Mouse (Mus musculus) thymus, postnatal 25 days (tissue): Measurements from ENCODE around the gene Fam117a.

ENCODE experiments used
- DNase-seq: peaks from one replicate; pipeline ENCODE4 v3.0.0; 2022

The Fam117a gene

DNA sequence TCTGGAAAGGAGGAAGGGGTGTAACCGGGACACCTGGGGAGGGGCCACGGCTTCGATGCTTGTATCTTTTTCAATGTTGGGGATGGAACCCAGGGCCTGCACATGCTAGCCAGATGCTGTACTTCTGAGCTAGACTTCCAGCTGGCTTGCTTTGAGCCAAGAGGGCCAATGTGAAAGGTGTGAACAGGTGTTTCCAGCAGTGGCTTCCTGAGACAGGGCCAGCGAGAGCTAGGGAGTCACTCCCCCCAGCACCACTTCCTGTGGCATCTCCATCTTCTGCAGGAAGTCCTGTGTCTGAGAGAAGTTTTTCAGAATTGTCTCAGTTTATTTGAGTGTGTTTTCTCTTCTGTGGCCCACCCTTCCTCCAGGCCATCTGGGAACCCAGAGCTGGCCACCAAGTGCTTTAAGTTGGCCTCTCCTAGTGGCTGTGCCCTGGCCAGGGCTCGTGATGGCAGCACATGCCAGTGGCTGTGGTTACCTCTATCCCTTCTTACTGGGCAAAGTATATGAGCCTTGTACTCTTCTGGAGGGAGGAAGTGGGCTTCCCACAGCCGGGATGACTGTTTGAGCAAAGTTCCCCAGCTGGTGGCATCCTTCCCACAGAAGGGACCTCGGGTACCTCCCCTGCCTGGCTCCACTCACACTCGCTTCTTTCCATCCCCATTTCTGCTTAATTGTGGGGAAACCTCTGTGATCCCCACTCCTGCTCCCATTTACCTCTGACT, 30.4 kb downstream of the Fam117a start:
- peak; percentile 73 for DNase-seq

DNA sequence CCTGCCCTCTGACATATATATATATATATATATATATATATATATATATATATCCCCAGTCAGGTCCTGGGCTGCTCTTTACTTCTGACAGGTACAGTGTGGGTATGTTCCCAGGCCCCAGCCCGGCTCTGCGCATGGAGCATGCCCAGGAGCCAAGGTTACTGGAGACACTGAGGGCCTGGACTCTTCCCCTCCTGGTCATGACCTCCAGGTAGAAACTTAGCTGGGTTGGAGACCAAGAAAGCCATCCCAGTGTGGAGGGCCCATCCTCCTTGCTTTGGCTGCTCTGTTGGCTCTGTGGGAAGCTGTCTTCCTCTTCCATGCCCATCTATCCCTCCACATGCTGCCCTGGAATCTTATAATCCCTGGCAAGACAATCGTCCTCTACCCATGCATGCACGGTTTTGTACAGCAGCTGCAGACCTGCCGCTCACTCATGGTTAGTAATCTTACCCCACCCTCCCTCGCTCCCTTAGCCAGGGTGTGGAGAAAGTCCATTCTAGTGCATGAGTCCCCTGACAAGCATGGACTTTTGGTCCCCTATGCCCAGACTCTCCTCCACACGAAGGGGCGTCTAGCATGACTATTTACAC, 31.5 kb downstream of the Fam117a start:
- no peak for DNase-seq

DNA sequence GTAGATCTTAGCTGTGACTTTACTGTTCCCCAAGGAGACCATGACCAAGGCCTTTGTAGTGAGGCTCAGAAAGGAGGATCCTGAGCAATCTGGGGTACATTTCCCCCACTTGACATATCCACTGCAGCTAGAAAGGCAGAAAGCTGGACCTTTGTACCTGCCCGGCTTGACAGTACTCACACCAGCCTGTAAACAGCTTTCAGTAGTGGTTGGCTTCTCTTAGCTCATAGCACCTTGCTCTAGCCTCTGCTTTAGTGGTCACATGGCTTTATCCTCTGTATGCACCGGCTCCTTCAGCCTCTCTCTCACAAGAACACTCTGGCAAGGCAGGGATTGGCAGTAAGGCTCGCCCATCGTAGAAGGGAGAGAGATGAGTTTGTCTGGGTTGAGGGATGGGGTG, 32.1 kb downstream of the Fam117a start:
- DNase-seq: no peak

DNA sequence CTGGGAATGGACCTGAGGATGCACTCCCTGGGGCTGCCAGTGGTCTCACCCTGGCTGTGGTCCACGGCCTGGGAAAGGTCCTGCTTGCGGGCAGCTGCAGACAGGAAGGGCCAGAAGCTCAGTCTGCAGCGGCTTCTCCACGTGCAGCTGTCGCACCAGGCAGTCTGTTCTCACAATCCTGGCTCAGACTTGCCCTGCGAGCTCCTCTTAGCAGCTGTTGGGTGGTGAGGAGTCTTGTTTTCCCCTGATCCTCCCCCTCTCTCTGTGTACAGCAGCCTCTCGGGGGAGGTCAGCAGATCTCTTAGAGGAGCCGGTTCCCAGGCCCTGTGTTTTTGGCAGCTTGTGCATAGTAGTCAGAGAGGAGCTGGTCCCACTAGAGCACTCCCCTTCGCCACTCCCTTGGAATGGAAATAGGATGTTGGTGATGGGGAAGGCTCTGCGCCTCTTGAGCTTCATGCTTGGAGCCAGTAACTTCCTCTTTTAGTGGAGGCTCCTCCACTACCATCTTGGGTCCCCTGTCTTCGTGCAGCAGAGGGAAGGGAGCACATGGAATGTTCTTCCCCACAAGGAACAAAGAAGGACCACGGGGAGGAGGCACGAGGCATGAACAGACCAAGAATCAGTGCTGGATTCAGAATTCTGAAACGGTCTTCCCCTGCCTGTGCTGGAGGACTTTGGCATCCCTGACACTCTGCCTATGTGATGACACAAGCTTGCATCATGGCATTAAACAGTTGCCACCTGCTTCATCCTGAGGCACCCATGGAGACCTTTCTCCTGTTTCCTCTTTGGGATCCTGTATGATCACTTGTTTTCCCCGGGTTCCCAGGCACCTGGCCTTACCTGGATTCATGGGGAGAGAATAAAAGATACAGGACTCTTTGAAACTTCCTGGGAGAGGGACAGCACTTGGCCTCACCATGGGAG, 33.4 kb downstream of the Fam117a start:
- no peak for DNase-seq

DNA sequence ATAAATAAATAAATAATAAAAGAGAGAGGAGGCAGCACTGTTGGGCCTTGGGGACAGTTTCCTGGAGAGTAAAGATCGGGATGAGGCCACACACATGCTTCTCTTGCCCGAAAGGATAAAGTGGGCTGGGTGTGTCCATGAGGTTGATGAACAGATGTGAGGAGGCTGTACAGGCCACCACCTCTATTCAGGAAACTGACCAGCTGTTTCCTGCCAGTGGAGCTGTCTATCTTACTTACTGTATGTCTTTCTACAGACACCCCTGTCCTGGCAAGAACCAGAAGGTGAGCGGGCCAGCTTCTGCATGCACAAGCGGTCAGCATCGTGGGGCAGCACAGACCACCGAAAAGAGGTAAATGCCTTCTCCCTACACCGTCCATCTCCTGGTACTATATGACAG, 34.4 kb downstream of the Fam117a start:
- no peak for DNase-seq

DNA sequence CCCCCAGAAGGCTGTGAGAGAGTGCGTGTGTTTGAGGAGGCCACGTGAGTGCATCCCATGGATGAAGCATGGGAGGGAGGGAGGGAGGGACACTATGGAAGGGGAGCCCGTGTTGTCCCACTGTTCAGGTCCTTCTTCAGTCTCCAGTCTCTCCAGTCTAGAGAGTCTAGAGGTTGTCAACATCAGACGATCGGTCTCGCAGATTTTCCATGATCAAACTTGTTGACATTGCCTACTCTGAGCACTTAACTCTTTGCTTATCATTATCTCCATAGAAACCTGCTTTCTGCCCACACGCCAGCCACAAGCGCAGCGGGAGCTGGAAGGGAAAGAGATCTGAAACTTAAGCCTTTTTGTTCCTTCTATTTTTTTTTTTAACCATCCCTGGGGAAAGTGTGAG, 42.1 kb downstream of the Fam117a start:
- DNase-seq: no peak

DNA sequence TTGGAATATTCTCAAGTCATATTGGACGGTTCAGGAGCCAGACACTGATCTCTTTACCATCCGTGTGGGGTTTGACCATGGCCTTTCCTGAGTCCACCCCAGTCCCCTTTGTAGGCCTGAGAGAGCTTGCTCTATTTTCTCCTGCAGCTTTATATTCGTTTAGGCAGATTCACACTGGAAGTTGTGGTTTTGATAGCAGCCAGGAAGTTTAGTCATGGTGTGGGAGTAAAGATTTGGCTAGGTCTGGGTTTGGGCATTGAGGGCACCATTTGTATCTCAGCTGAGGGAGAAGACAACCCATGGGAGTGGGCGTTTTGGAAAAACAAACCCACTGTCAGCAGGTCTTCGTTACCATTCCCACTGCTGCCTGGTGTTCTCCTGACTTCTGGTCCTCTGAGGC, 42.7 kb downstream of the Fam117a start:
- no peak for DNase-seq

DNA sequence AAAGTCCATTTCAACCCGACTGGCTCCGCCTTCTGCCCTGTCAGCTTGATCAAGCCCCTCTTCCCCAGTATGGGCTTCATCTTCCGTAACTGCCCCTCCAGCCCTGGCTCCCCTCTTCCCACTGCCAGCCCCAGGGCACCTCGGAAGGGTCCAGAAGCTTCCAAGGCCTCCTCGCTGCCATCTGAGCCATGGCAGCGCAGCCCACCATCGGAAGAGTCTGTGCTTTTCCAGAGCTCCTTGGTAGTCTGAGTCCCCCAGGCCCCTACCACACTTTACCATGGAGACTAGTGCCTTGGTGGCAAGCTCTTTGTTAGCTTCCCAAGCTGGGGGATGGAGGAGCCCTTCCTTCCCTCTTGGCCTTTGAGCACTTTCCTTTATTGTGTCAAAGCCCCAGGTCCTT, 43.9 kb downstream of the Fam117a start:
- no peak for DNase-seq

DNA sequence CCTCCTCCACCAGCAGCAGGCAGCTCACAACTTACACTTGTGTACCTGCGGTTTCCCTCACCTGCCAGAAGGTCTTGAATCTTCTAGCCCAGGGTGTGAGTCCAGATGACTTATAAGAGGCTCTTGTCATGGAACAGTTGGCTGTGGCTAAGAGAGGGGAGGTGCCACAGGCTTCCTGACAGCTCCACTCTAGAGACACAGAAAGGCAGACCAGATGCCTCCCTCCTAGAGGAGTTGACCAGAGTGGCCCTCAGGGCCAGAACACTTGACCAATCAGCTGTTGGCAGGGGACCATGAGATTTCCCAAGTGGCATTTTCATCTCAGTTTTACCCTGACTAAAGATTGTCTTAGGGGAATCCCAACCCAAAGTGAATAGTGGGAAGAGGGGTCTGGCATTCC, 44.3 kb downstream of the Fam117a start:
- no peak for DNase-seq

DNA sequence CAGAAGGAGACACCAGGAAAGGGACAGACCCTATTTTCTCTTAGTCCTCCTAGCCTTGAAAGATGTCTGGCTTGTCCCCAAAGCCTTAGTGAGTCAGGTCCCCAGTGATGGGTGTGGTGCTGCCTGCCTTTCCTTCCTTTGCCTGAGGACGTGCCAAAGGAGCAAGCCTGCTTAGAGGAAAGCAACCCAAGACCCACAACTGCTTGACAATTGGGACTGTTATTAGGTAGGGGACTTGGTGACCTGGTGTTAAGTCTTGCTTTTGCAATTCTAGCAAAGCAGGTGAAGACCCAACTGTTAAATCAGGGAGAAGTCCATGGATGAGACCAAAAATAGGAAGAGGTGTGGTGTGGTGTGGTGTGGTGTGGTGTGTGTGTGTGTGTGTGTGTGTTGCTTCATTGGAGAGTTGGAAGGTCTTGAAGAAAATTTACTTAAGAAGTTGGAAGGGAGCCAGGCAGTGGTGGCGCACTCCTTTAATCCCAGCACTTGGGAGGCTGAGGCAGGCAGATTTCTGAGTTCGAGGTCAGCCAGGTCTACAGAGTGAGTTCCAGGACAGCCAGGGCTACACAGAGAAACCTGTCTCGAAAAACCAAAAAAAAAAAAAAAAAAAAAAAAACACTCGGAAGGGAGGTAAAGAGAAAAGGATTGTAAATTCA, 46.6 kb downstream of the Fam117a start:
- DNase-seq: no peak

DNA sequence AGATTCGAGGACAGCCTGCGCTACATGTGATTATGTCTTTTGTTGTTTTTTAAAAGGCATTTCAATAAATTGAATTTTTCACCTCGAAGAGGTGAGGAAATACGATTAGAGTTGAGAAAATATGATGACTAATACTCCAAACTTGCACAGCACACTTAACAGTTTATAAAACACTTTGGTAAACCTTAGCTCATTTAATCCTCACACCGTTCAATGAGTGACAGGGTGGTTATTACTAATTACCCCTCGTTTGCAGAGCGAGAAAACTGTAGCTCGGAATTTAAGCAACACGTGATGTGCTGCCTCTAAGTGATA, 47.1 kb downstream of the Fam117a start:
- DNase-seq: no peak

DNA sequence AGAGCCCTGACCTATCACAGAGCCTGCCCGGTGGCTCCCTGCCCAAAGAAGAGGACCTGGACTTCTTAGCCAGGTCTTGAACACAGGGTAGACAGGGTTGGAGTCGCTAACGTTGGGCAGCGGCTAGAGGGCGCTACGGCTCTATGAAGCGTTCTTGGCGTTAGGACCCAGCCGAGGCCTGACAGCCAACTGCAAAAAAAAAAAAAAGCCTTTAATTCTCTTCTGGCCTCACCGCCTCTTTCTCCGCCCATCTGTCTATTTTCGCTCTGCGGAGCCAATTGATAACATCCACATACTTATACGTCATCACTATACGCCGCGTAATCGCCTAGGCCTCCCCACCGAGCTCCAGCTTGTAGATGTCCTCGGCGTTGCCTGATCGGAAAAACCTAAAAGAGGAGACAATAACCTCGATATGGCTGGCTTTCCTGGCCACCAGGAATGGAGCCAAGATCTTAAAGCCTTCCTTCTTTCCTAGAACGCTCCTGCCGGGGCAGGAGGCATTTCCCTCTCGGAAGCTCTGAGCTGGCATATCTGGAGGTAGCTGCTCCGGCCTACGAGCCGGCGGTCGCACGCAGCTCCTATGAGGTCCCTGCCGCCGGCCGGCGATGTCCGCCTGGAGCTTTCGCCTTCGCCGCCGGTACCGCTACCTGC, 47.6 kb downstream of the Fam117a start, which contains the start of gene Slc35b1:
Gene Slc35b1 (plus strand): TSS at position 374 of the 654 bp plus-strand sequence.
- peak; percentile 91 for DNase-seq

DNA sequence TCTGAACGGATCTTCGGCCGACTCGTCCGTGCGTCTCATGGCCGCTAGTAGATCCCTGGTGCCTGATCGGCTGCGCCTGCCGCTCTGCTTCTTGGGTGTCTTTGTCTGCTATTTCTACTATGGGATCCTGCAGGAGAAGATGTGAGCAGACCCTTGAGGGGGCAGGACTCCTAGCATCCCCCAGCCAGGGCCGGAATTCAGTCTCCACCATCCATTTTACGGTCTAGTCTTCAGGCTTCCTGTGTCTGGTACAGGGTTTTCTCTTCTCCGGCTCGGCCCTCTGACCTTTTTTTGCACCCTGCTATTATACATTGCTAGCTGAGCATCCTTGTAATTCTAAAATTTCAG, 48.1 kb downstream of the Fam117a start:
- DNase-seq: no peak

DNA sequence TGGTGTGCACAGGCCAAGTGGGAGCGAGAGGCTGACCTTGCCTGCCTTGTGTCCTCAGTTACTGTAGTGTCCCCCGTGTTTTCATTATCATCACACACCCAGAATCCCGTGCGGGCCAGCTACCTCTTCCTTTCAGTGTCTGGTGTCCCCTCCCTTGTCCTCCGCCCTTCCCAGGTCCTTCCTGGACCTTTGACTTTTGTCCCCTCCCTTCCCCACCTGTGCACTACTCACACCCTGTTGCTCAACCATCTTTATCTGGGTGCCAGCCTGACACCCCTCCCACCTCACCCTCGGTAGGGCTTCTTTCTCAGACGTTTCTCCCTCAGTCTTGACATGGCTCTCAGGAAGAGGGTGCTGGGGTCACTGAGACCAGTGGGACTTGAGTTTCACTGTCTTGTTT, 50.5 kb downstream of the Fam117a start:
- no peak for DNase-seq

DNA sequence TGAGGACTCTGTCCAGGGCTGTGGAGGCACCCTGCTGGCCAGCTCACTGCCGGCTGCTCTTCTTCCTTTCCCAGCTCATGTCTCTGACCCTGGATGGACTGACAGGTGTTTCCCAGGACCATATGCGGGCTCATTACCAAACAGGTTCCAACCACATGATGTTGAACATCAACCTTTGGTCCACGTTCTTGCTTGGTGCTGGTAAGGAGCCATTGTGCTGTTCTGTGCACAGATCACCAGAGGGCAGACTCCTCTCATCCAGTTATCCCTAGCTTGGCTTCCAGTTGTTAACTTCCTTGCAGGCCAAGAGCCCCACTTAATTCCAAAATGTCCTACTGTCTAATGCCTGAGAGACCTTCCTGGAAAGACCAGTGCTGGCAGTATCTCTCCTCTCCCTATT, 52.2 kb downstream of the Fam117a start:
- no peak for DNase-seq

DNA sequence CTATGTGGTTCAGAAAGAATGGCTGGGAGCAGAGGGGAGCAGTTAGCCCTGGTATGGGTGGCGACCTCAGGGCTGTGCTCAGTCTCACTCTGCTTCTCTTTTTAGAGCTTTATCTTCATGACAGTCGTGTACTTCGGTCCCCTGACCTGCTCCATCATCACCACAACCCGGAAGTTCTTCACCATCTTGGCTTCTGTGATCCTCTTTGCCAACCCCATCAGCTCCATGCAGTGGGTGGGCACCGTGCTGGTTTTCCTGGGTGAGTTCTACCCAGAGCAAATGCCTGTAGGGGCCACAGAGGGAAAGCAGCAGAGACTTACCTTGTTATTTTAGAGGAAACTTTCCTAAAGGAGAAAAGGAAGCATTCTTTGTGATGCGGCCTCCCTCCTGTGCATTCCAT, 53.6 kb downstream of the Fam117a start:
- DNase-seq: no peak

DNA sequence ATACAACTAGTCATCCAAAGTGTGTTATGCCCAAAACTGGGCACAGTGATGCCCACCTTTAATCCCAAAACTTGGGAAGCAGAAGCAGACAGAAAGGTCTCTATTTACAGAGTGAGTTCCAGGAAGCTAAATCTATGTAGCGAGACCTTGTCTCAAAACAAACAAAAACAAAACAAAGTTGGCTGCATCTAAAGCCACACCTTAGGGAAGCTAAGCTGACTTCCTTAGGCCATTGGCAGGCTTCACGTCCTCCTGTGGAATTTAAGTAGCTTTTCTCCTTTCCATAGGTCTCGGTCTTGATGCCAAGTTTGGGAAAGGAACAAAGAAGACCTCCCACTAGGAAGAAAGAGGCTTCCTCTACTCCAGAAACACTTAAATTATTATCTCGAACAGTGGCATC, 54.4 kb downstream of the Fam117a start:
- no peak for DNase-seq

DNA sequence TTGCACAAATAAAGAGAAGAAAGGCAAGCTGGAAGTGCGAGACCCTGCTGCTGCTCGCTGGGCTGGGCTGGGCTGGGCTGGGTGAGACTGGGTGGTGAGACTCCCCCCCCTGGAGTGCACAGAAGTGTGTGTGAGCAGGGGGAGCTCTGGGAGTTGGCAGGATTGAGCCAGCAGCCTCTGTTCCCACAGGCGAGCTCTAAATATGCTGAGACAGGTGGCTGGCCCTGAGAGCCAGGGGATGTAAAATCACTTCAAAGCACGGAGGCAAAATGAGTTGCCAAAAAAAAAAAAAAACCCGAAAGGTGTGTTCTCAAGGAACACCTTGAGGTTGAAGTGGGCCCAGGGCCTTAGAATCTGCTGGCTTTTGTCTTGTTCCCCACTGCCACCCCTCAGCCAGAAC, 54.9 kb downstream of the Fam117a start:
- no peak for DNase-seq

DNA sequence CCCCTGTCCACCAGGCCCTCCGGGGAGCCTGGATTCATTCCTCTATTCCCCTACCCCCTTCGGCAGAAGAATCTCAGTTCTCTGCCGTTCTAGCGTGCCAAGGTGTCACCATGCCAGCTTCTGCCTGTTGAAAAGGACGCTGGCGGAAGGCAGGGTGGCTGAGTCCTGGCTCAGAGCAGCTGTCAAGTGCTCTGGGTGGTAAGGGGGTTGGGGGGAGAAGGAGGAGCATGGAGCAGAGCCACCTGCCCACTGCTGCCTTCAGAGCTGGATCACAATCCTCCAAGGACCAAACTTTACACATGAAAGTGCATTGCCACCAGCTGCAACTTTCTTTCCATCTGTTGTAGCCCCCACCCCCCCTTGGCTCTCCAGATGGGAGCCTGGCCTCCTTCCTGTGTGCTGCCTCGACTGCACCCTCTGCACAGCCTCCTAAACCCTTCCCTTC, 55.4 kb downstream of the Fam117a start:
- DNase-seq: peak; percentile 64

DNA sequence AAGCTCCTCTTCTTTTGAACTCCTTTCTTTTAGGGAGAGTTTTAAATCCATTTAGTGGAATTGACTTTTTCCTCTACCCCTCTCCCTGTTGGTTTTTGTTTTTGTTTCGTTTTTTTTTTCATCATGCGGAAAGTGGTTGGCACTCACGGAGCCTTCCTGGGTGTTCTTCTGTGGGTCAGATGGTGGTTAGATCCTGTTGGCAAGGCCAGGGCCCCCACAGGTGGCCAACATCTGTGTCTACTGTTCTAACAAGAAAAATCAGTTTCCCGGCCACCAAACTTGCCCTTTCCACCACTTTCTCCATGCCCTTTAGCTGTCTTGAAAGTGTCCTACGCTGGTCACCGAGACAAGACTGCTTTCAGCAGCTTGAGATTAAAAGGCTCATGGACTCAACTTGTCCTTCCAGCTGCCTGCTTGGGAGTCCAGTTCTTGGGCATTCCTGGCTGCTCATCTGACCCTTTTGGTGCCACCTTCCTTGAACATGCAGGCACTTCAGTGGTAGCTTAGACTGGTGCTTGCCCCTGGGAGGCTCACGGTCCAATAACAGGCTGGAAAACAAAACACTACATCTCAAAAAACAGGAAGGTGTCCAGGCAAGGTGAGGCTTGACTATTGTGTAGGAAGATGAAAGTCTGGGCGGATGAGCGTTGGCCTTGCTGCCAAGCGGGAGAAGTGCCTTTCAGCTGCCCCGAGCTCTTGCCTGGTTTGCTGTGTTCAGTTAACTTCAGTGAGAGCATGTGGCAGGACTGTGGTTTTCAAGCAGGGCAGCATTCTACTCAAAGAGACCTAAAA, 56.1 kb downstream of the Fam117a start:
- peak; percentile 55 for DNase-seq

DNA sequence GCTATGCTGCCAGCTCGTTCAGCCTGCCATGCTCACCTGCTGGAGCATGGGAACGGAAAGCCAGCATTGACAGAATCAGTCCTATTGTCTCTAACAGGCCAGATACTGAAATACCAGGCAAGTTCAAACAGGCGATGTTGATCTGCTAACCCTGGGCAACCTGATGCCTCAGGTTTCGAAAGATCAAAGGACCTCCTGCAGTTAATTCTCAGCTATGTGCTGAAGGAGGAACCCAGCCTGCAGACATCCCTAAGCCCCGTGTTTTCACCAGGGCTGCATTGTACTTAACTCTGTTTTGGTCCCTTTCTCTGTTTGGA, 56.6 kb downstream of the Fam117a start:
- DNase-seq: no peak

DNA sequence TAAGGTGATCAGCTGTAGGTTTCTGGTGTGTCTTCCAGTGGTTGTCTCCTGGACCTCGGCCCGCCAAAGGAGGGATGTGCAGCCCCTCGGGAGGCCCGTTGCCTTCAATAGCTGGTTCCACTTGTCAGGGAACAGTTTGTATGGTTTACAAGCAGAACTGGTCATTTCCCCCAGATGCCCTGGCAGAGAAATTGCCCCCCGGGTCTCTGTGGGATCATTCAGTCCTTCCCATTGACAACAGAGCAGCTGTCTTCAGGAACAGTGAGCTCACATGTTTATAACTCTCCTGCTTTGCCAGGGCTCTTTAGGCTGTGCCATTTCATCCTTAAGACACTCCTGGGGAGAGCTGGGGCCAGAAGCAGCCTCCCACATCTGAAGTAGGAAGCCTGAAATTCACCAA, 57.3 kb downstream of the Fam117a start:
- no peak for DNase-seq
